Mouse (Mus musculus): ENCODE results near the gene Ranbp10. TPM values are rescaled to one million over a fixed set of nuclear protein-coding genes. Genes with fewer than 3 reads are reported as not detected.

Gene Ranbp10
- polyA plus RNA-seq, 1 experiment from 2014 or later, result 8.1 TPM

- Histone ChIP-seq H3K9ac (peak within 1 kb of the TSS; percentile 80), H3K27ac (peak within 1 kb of the TSS; percentile 88), H3K27me3 (no peaks in the 10 kb centered on the region), H3K9me3 (replicated peaks) (no peaks in the 10 kb centered on the region), H3K4me3 (peak within 1 kb of the TSS; percentile 78), H3K4me2 (peak within 1 kb of the TSS; percentile 95), H3K36me3 (no peaks in the 10 kb centered on the region), H3K4me1 (replicated peaks) (peaks cover 44% of the 10 kb centered on the region)
- ATAC-seq (replicated peaks; ENCODE audit: insufficient number of reproducible peaks, insufficient read depth, low FRiP score, low read depth), result peak; percentile 90
- under 1% methylated on average over 43 of the region's 43 CpGs for WGBS
Observed at GRCm38 (mm10) chr8:105854715-105855216, 27.6 kb upstream of the Ranbp10 start, which contains the start of gene Thap11. Thap11 (plus strand) TSS chr8:105855132.

GRCm38 (mm10) chr8:105854303-105854702, 27.2 kb upstream of the Ranbp10 start:
- Histone ChIP-seq H3K9ac (peak overlapping the region; percentile 80; the same call in 1 of the 2 replicates), H3K36me3 (peaks cover 2% of the 10 kb centered on the region), H3K4me1 (replicated peaks) (peaks cover 42% of the 10 kb centered on the region), H3K4me2 (peak overlapping the region; percentile 95), H3K4me3 (peak overlapping the region; percentile 78), H3K27me3 (no peaks in the 10 kb centered on the region), H3K9me3 (replicated peaks) (no peaks in the 10 kb centered on the region), H3K27ac (peak overlapping the region; percentile 88; the same call in 1 of the 2 replicates)
- no peak for ATAC-seq (replicated peaks; ENCODE audit: insufficient number of reproducible peaks, insufficient read depth, low FRiP score, low read depth)
- 26% methylated on average over 8 of the region's 8 CpGs for WGBS

- H3K9me3 ChIP-seq (replicated peaks), result no peaks in the 10 kb centered on the region
- no peak within 1 kb of the TSS; the same call in 1 of the 2 replicates for H3K4me2 ChIP-seq
- 86% methylated on average over 3 of the region's 3 CpGs for WGBS
Observed at GRCm38 (mm10) chr8:105853178-105853577, 26.0 kb upstream of the Ranbp10 start, which contains the start of gene Cenpt. Cenpt (minus strand) TSS chr8:105853278.

GRCm38 (mm10) chr8:105852146-105852729, 25.1 kb upstream of the Ranbp10 start:
- 0 out of 2 replicates have a peak overlapping the region, but pooled peaks have one; percentile 68 for H3K27ac ChIP-seq
- peaks cover 32% of the 10 kb centered on the region for H3K4me1 ChIP-seq (replicated peaks)
- peak overlapping the region; percentile 69 for H3K4me3 ChIP-seq
- 79% methylated on average over 12 of the region's 12 CpGs for WGBS
- no peak overlapping the region for H3K9ac ChIP-seq
- peaks cover 21% of the 10 kb centered on the region for H3K36me3 ChIP-seq
- no peaks in the 10 kb centered on the region for H3K27me3 ChIP-seq
- no peaks in the 10 kb centered on the region for H3K9me3 ChIP-seq (replicated peaks)
- no peak for ATAC-seq (replicated peaks; ENCODE audit: insufficient number of reproducible peaks, insufficient read depth, low FRiP score, low read depth)
- peak overlapping the region; percentile 75; the same call in 1 of the 2 replicates for H3K4me2 ChIP-seq

More at GRCm38 (mm10) chr8:105853178-105853577, 26.0 kb upstream of the Ranbp10 start, which contains the start of gene Cenpt:
- no peaks in the 10 kb centered on the region for H3K27me3 ChIP-seq
- no peak within 1 kb of the TSS for H3K9ac ChIP-seq
- H3K4me1 ChIP-seq (replicated peaks), result peaks cover 41% of the 10 kb centered on the region
- H3K36me3 ChIP-seq, result peaks cover 13% of the 10 kb centered on the region
- ATAC-seq (replicated peaks; ENCODE audit: insufficient number of reproducible peaks, insufficient read depth, low FRiP score, low read depth), result no peak
- 0 out of 2 replicates have a peak within 1 kb of the TSS, but pooled peaks have one; percentile 68 for H3K27ac ChIP-seq
- no peak within 1 kb of the TSS for H3K4me3 ChIP-seq

GRCm38 (mm10) chr8:105851651-105852143, 24.5 kb upstream of the Ranbp10 start:
- no peaks in the 10 kb centered on the region for H3K9me3 ChIP-seq (replicated peaks)
- H3K4me2 ChIP-seq, result peak overlapping the region; percentile 75
- peaks cover 26% of the 10 kb centered on the region for H3K36me3 ChIP-seq
- peak overlapping the region; percentile 69 for H3K4me3 ChIP-seq
- peaks cover 27% of the 10 kb centered on the region for H3K4me1 ChIP-seq (replicated peaks)
- WGBS, result under 1% methylated on average over 34 of the region's 34 CpGs
- peak overlapping the region; percentile 68 for H3K27ac ChIP-seq
- H3K9ac ChIP-seq, result peak overlapping the region; percentile 70
- peak; percentile 63; the same call in 1 of the 2 replicates for ATAC-seq (replicated peaks; ENCODE audit: insufficient number of reproducible peaks, insufficient read depth, low FRiP score, low read depth)
- H3K27me3 ChIP-seq, result no peaks in the 10 kb centered on the region

- Histone ChIP-seq H3K27me3 (no peaks in the 10 kb centered on the region), H3K9ac (no peak overlapping the region), H3K4me1 (replicated peaks) (peaks cover 18% of the 10 kb centered on the region), H3K36me3 (peaks cover 37% of the 10 kb centered on the region), H3K4me3 (peak overlapping the region; percentile 26), H3K4me2 (peak overlapping the region; percentile 75), H3K27ac (no peak overlapping the region), H3K9me3 (replicated peaks) (no peaks in the 10 kb centered on the region)
- no peak for ATAC-seq (replicated peaks; ENCODE audit: insufficient number of reproducible peaks, insufficient read depth, low FRiP score, low read depth)
- 69% methylated on average over 7 of the region's 7 CpGs for WGBS
Observed at GRCm38 (mm10) chr8:105850611-105851010, 23.5 kb upstream of the Ranbp10 start.

- no peaks in the 10 kb centered on the region for H3K9me3 ChIP-seq (replicated peaks)
- no peaks in the 10 kb centered on the region for H3K27me3 ChIP-seq
- no peak overlapping the region for H3K4me3 ChIP-seq
- H3K36me3 ChIP-seq, result peaks cover 42% of the 10 kb centered on the region
- no peak overlapping the region for H3K27ac ChIP-seq
- no peak for ATAC-seq (replicated peaks; ENCODE audit: insufficient number of reproducible peaks, insufficient read depth, low FRiP score, low read depth)
- H3K9ac ChIP-seq, result no peak overlapping the region
- no peak overlapping the region for H3K4me2 ChIP-seq
- 79% methylated on average over 4 of the region's 4 CpGs for WGBS
- peaks cover 18% of the 10 kb centered on the region for H3K4me1 ChIP-seq (replicated peaks)
Observed at GRCm38 (mm10) chr8:105850014-105850413, 22.9 kb upstream of the Ranbp10 start.

- ATAC-seq (replicated peaks; ENCODE audit: insufficient number of reproducible peaks, insufficient read depth, low FRiP score, low read depth), result peak; percentile 74
- Histone ChIP-seq H3K36me3 (peaks cover 58% of the 10 kb centered on the region), H3K4me2 (no peak overlapping the region)
Observed at GRCm38 (mm10) chr8:105846678-105847077, 19.5 kb upstream of the Ranbp10 start.

GRCm38 (mm10) chr8:105839209-105839608, 12.1 kb upstream of the Ranbp10 start:
- Histone ChIP-seq H3K27me3 (no peaks in the 10 kb centered on the region; the same call in 1 of the 2 replicates), H3K4me2 (no peak overlapping the region), H3K9ac (no peak overlapping the region), H3K4me3 (no peak overlapping the region), H3K4me1 (replicated peaks) (no peaks in the 10 kb centered on the region), H3K27ac (no peak overlapping the region), H3K9me3 (replicated peaks) (no peaks in the 10 kb centered on the region), H3K36me3 (peaks cover 8% of the 10 kb centered on the region)
- WGBS, result 88% methylated on average over 5 of the region's 5 CpGs
- ATAC-seq (replicated peaks; ENCODE audit: insufficient number of reproducible peaks, insufficient read depth, low FRiP score, low read depth), result no peak

More at GRCm38 (mm10) chr8:105846678-105847077, 19.5 kb upstream of the Ranbp10 start:
- 65% methylated on average over 11 of the region's 11 CpGs for WGBS
- Histone ChIP-seq H3K9me3 (replicated peaks) (no peaks in the 10 kb centered on the region), H3K27me3 (no peaks in the 10 kb centered on the region), H3K9ac (no peak overlapping the region), H3K4me1 (replicated peaks) (peaks cover 12% of the 10 kb centered on the region), H3K27ac (peak overlapping the region; percentile 15; the same call in 1 of the 2 replicates), H3K4me3 (no peak overlapping the region)

GRCm38 (mm10) chr8:105836991-105837390, 9.8 kb upstream of the Ranbp10 start:
- ATAC-seq (replicated peaks; ENCODE audit: insufficient number of reproducible peaks, insufficient read depth, low FRiP score, low read depth), result no peak
- Histone ChIP-seq H3K36me3 (no peaks in the 10 kb centered on the region), H3K27me3 (no peaks in the 10 kb centered on the region; the same call in 1 of the 2 replicates), H3K4me3 (no peak overlapping the region), H3K27ac (no peak overlapping the region), H3K4me1 (replicated peaks) (no peaks in the 10 kb centered on the region), H3K9me3 (replicated peaks) (no peaks in the 10 kb centered on the region), H3K4me2 (no peak overlapping the region), H3K9ac (no peak overlapping the region)
- WGBS, result 73% methylated on average over 6 of the region's 6 CpGs

GRCm38 (mm10) chr8:105835318-105835717, 8.2 kb upstream of the Ranbp10 start:
- no peaks in the 10 kb centered on the region for H3K36me3 ChIP-seq
- H3K4me1 ChIP-seq (replicated peaks), result no peaks in the 10 kb centered on the region
- no peak overlapping the region for H3K4me3 ChIP-seq
- H3K9me3 ChIP-seq (replicated peaks), result no peaks in the 10 kb centered on the region
- WGBS, result 27% methylated on average over 11 of the region's 11 CpGs
- no peak overlapping the region for H3K9ac ChIP-seq
- H3K4me2 ChIP-seq, result no peak overlapping the region
- H3K27me3 ChIP-seq, result no peaks in the 10 kb centered on the region; the same call in 1 of the 2 replicates
- H3K27ac ChIP-seq, result no peak overlapping the region
- ATAC-seq (replicated peaks; ENCODE audit: insufficient number of reproducible peaks, insufficient read depth, low FRiP score, low read depth), result no peak
